Mouse (Mus musculus) lung, adult 2 months (tissue): Measurements from ENCODE around the gene Sidt1.

Experiments
- CTCF ChIP-seq: fragments of 200-500 bp; IDR thresholded peaks from 2 replicates; pipeline ENCODE4 v1.5.1; 2011; ENCODE audit warnings: mild to moderate bottlenecking, low read length, control low read depth; ENCODE audit not compliant: insufficient read depth
- POLR2A ChIP-seq: fragments of 200-500 bp; IDR thresholded peaks from 2 replicates; pipeline ENCODE4 v1.6.1; 2011; ENCODE audit warnings: low read depth, mild to moderate bottlenecking, control low read depth, low read length, borderline replicate concordance; ENCODE audit errors: extremely low read depth

GRCm38 (mm10) chr16:44282614-44283325 lies 50.2 kb downstream of the Sidt1 start:
- TF ChIP-seq CTCF (no peak), POLR2A (no peak)
